Mouse (Mus musculus) testis, adult 2 months (tissue): Measurements from ENCODE around the gene Slc44a3. TPM values are rescaled to one million over a fixed set of nuclear protein-coding genes. Genes with fewer than 3 reads are reported as not detected.

ENCODE experiments used
- H3K27ac ChIP-seq: fragments of 200-500 bp; 2 replicates; pipeline ENCODE4 v1.5.1; 2012; ENCODE audit warnings: low read depth, low read length; ENCODE audit not compliant: control insufficient read depth, insufficient read depth
- H3K27me3 ChIP-seq: fragments of 200-500 bp; 2 replicates; pipeline ENCODE4 v1.6.1; 2012; ENCODE audit warnings: mild to moderate bottlenecking, low read length, moderate library complexity; ENCODE audit not compliant: control insufficient read depth, insufficient read depth
- H3K36me3 ChIP-seq: fragments of 200-500 bp; 2 replicates; pipeline ENCODE4 v1.6.1; 2012; ENCODE audit warnings: mild to moderate bottlenecking, low read length; ENCODE audit not compliant: control insufficient read depth, insufficient read depth
- H3K4me1 ChIP-seq: fragments of 200-500 bp; 2 replicates; pipeline ENCODE4 v1.6.1; 2012; ENCODE audit warnings: low read length; ENCODE audit not compliant: control insufficient read depth, insufficient read depth
- H3K4me3 ChIP-seq: fragments of 200-500 bp; 2 replicates; pipeline ENCODE4 v1.5.1; 2012; ENCODE audit warnings: low read depth, mild to moderate bottlenecking, low read length, moderate library complexity, mixed read lengths; ENCODE audit not compliant: control insufficient read depth
- CTCF ChIP-seq: fragments of 200-500 bp; IDR thresholded peaks from 2 replicates; pipeline ENCODE4 v1.5.1; 2012; ENCODE audit warnings: low read depth, mild to moderate bottlenecking, inconsistent platforms, low read length, moderate library complexity; ENCODE audit not compliant: control insufficient read depth, insufficient read depth, insufficient replicate concordance
- POLR2A ChIP-seq: fragments of 200-500 bp; IDR thresholded peaks from 2 replicates; pipeline ENCODE4 v1.6.1; 2012; ENCODE audit warnings: low read depth, mild to moderate bottlenecking, inconsistent platforms, low read length, moderate library complexity; ENCODE audit not compliant: control insufficient read depth
- polyA plus RNA-seq: library from polyadenylated mRNA; depleted of rRNA; stranded (reverse); fragments of >200 nt; gene quantifications from 2 replicates; pipeline ENCODE4 v1.2.3, GENCODE M21; 2012

Gene Slc44a3
- polyA plus RNA-seq, 1 experiment = 1.4 TPM

- no peak overlapping the region for H3K27ac ChIP-seq
- no peaks in the 10 kb centered on the region; the same call in 1 of the 2 replicates for H3K4me1 ChIP-seq
- H3K27me3 ChIP-seq = no peaks in the 10 kb centered on the region
- H3K36me3 ChIP-seq = no peaks in the 10 kb centered on the region
- TF ChIP-seq CTCF (no peak), POLR2A (no peak)
- no peak overlapping the region for H3K4me3 ChIP-seq
Measured at GRCm38 (mm10) chr3:121433359-121433758, 98.8 kb downstream of the Slc44a3 start.

GRCm38 (mm10) chr3:121430289-121430936 lies 101.8 kb downstream of the Slc44a3 start:
- Histone ChIP-seq H3K27me3 (no peaks in the 10 kb centered on the region), H3K27ac (no peak overlapping the region), H3K36me3 (no peaks in the 10 kb centered on the region), H3K4me1 (peaks cover 7% of the 10 kb centered on the region), H3K4me3 (no peak overlapping the region)
- no peak for TF ChIP-seq POLR2A
- TF ChIP-seq CTCF = no peak

GRCm38 (mm10) chr3:121429469-121429868 lies 102.7 kb downstream of the Slc44a3 start:
- no peak overlapping the region for H3K27ac ChIP-seq
- H3K27me3 ChIP-seq = no peaks in the 10 kb centered on the region
- no peak overlapping the region for H3K4me3 ChIP-seq
- H3K4me1 ChIP-seq = peaks cover 7% of the 10 kb centered on the region
- H3K36me3 ChIP-seq = no peaks in the 10 kb centered on the region
- TF ChIP-seq POLR2A (no peak), CTCF (no peak)

- peaks cover 7% of the 10 kb centered on the region for H3K4me1 ChIP-seq
Measured at GRCm38 (mm10) chr3:121428696-121429259, 103.4 kb downstream of the Slc44a3 start.

GRCm38 (mm10) chr3:121428230-121428629 lies 104.0 kb downstream of the Slc44a3 start:
- no peaks in the 10 kb centered on the region for H3K27me3 ChIP-seq
- peaks cover 7% of the 10 kb centered on the region for H3K4me1 ChIP-seq
- no peak overlapping the region for H3K27ac ChIP-seq
- no peak for TF ChIP-seq CTCF
- TF ChIP-seq POLR2A = no peak
- H3K4me3 ChIP-seq = no peak overlapping the region
- no peaks in the 10 kb centered on the region for H3K36me3 ChIP-seq

More at GRCm38 (mm10) chr3:121428696-121429259, 103.4 kb downstream of the Slc44a3 start:
- TF ChIP-seq CTCF (no peak), POLR2A (no peak)
- H3K36me3 ChIP-seq = no peaks in the 10 kb centered on the region
- H3K27me3 ChIP-seq = no peaks in the 10 kb centered on the region
- no peak overlapping the region for H3K4me3 ChIP-seq
- H3K27ac ChIP-seq = no peak overlapping the region

GRCm38 (mm10) chr3:121427520-121427908 lies 104.7 kb downstream of the Slc44a3 start:
- Histone ChIP-seq H3K4me3 (peak overlapping the region; percentile 80), H3K27ac (no peak overlapping the region), H3K27me3 (no peaks in the 10 kb centered on the region), H3K4me1 (peaks cover 7% of the 10 kb centered on the region), H3K36me3 (no peaks in the 10 kb centered on the region)
- no peak for TF ChIP-seq POLR2A

- no peaks in the 10 kb centered on the region for H3K27me3 ChIP-seq
- TF ChIP-seq CTCF = peak; percentile 2; the same call in 1 of the 2 replicates
- TF ChIP-seq POLR2A = no peak
- peak overlapping the region; percentile 51; the same call in 1 of the 2 replicates for H3K27ac ChIP-seq
- H3K4me3 ChIP-seq = peak overlapping the region; percentile 80
- H3K36me3 ChIP-seq = no peaks in the 10 kb centered on the region
- H3K4me1 ChIP-seq = peaks cover 7% of the 10 kb centered on the region
Measured at GRCm38 (mm10) chr3:121426621-121427519, 105.3 kb downstream of the Slc44a3 start.
